Mouse (Mus musculus): ENCODE results near the gene Gltp.

Gene Gltp

DNA sequence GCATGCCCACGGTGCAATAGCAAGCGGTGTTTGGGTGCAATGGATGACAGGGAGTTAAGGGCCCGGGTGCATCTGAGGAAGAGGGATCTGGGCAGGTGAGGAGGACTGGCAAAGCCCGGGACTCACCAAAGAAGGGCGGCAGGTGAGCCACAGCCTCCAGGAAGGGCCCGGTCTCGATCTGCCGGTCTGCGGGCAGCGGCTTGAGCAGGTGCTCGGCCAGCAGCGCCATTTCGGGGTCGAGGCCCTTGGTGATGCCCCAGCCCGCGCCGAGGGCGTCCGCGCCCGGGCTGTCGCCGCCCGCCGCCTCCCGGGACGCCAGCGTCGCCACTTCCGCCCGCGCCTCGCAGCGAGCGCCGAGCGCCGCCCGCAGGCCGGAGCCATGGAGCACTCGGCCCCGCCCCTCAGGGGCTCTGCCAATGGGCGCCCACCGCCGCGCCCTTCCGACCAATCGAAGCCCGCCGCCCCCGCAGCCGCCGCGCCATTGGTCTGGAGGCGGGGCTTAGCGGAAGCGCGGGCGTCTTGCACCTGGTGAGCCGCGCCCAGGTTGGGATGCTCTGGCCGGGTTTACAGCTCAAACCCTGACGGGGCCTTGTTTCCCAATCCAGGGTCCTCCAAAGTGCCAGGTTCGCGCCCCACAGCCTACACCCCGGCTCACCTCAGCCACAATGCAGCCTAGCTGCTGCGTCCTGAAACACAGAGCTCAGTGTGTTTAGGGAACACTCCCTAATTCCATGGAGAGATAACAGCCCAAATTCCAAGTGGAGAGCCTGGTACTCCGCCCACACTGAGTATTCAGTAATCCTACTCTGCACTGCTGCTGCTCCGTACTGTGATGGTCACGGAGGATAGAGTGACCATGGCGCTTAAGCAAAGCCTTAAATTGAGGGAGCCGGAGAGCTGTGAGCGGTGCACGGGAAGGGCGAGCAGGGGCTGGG is at the start of gene Gltp:
Gene Gltp, minus strand, starts transcription at position 352 of the 935 bp plus-strand sequence.
- peak; percentile 89 for DNase-seq (ENCODE audit: low spot score)

DNA sequence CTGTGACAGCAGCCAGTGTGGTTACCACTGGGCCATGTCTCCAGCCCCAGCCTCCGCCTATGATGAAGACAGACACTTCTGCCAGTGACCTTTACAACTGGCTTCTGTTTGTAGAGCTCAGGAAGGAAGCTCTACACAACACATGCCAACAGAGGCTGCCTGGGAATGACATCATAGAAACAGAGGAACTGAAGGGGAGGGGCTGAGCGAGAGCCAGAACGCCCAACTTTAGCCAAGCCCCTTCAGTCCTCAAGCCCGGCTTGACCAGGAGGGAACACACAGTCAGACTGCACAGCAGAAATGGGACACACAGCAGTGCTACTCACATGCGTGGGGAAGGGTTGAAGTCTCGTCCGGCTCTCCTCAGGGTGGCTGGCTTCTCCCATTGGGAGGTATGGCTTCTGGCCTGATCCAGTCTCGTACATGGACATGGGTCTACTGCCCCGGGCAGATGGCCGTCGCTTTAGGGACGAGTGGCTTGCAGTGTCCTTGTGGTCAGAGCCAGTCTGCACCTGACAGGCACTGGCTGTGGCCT is 48.0 kb upstream of the Gltp start:
- DNase-seq (ENCODE audit: low spot score), result peak; percentile 56

DNA sequence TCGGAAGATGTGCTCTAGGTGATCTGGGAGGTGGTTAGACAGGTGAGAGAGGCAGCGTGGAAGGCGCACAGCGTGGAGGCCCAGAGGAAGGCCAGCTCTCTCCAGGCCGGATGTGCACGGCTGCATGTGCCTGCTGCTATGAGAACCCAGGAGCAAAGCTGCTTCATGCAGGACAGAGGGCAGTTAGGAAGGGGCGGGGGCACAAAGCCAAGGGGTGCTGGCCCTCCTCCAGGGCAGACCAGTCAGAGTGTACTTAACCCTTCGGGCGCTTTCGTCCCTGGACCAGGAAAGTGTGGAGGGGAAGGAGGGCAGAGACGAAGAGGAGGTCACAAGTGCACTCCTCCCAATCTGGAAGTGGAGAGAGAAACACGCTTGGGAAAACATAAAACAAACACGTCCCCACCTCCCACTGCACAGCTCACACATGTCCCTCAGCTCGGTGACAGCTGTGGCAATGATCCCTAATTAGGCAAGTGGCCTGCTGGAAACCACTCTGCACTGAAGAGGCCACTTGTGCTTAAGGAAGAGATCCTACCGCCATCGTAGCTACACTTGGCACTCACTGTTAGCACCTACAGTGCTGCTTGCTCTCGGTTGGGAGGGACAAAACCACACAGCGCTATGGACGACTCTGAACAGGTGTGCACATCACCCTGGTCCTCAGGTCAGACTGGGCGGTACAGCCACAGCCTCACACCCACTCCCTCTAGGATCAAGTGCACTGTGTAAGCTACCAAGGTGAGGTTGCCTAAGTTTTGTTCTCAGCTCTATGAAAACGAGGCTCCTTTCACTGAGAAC is 46.5 kb upstream of the Gltp start:
- DNase-seq (ENCODE audit: low spot score), result no peak

DNA sequence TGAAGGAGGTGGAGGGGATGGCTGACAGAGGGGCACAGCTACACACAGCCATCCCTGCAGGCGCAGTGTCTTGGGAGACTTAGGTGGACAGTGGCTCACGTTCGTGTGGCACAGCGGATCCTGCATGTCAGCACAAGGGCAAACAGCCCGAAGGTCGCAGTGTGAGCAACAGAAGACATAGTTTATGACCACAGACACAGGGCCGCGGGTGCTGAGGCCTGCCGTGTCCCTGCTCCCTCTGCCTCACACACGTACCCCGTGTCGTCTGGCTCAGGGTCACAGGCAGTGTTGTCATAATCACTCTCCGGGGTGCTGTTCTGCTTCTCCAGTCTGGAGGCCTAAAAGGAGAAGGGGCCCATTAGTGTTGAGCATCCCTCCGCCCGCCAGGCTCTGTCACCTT is 42.8 kb upstream of the Gltp start:
- no peak for DNase-seq (ENCODE audit: low spot score)

DNA sequence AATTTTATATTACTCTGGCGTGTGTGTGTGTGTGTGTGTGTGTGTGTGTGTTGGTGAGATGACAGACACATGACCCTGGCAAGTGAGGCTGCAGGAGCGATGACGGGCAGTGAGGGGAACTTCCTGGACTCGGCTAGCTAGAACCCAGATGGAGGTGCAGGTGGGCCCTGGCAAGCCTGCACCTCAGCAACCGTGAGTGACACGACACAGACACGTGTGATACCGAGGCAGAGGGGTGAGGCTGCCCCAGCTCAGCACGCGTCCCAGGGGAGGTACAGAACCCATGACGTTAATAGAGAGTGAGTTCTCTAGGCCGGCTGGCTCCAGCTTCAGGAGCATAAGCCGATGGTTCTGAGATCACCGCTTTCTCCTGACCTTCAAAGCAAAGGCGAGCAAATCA is 41.2 kb upstream of the Gltp start:
- no peak for DNase-seq (ENCODE audit: low spot score)

DNA sequence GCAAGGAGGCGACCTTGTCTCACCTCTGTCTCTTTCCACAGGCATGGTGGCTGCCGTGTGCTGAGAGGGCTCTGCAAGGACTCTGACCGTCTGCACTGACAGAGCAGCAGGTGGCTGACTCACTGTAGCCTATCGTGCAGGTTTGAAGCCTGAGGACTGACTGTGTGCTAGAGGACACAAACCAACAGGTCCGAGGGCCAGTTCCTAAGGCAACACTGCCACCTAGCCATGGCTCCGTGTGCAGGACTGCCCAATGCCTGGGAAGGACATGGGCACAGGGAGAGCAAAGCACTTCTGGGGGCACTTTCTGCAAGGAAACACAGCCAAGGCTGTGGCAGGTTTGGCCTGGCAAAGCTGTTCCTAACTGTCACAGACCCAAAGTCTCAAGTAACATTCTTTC is 40.7 kb upstream of the Gltp start:
- no peak for DNase-seq (ENCODE audit: low spot score)

DNA sequence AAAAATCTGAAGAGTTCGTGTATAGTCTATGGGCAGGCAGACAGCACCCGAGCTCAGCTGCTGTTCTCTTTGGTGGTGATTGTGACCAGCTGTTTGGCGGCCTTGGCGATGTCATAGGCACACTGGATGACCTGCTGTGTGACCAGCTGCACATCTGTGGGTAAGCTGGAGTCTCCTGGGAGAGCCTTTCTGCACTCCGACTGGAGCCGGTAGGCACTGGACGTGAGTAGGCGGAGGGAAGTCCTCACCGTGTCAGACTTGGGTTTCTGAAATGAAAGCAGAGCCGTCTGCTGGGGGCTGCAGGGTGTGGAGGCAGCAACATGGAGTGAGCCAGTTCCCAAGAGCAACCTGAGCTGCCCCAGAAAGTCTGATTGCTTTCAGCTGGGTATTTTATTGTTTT is 39.3 kb upstream of the Gltp start:
- no peak for DNase-seq (ENCODE audit: low spot score)

DNA sequence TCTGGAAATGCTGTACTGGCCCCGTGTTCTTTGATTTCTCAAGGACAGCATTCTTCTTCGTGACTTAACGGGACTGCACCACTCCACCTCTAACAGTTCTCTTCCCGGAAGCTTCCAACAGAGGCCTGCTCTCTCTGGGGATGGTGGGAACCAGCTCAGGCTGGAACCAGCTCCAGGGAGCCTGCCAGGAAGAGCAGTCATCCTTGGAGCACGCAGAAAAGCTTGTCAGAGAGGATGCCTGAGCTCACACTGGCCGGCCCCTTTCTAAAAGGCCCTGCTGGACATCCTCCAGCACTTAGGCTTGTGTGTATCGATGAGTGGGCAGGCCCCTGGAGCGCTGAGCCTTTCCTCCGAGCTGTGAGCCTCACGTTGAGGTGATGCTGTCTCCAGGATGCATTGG is 37.4 kb upstream of the Gltp start:
- no peak for DNase-seq (ENCODE audit: low spot score)

DNA sequence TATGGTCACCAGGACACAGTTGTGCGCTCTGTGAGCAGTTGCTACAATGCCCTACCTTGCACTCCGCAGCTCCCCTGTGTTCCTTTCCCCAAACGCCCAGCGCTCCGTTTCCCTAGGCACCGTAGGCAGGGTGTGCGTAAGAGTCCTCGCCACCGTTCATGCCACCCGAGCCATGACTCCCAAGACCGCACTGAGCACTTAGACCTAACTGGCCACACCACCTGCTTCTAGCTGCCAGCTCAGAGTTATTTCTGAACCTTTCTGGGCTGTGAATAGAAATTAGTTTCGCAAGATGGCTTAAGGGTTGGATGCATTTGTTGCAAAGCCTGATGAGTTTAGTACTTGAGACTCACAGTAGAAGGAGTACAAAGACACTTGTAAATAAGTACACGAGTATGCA is 32.1 kb upstream of the Gltp start:
- no peak for DNase-seq (ENCODE audit: low spot score)

DNA sequence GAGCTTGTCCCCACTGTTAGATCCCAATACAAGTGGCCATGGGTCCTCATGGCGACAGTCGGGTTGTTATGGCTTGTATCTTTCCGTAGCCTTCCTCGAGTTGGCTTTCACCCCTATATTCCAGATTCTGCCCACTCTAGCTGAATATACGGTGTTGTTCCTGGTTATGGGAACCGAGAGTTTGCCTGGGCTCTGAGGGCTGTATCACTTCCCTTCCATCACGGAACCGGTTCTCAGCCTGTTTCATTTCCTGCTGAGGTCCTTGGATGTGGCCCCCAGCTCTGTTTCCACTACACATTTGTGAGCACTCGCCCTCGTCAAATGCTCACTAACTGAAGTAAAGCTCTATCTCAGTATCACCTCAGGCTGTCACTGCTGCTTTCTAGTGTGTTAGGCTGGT is 31.2 kb upstream of the Gltp start:
- no peak for DNase-seq (ENCODE audit: low spot score)

DNA sequence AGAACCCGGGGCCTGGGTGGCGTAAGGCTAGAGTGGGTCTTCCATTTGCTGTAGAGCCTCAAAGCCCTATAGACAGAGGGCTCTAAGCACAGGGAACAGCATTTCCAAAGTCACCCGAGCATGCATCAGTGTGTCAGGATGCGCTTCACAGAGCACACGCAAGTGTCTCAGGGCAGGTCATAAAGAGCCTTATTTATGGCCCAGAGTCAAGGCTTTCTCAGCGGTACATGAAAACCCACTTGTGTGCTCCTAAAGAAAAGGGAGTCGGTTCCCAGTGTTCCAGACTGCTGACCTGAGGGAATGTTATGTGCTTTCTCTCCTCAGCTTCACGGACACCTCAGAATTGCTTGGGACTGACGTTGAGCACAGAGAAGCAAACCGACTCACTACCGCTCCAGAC is 30.0 kb upstream of the Gltp start:
- no peak for DNase-seq (ENCODE audit: low spot score)

DNA sequence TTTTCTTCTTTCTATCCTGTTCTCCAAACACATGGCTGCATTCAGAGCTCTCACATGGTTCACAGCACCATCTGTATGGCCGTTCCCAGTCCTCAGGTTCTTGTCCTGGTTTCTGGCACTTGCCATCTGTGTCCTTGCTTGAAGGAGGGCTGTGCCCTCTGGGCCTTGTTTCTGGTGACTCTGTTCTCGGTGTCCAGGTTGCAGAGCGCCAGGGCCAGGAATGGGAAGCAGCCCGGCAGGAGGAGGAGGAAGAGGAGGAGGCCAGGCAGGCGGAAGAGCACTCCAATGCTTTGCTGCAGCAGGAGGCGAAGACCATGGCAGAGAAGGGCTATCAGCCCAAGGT is 29.1 kb upstream of the Gltp start:
- no peak for DNase-seq (ENCODE audit: low spot score)

DNA sequence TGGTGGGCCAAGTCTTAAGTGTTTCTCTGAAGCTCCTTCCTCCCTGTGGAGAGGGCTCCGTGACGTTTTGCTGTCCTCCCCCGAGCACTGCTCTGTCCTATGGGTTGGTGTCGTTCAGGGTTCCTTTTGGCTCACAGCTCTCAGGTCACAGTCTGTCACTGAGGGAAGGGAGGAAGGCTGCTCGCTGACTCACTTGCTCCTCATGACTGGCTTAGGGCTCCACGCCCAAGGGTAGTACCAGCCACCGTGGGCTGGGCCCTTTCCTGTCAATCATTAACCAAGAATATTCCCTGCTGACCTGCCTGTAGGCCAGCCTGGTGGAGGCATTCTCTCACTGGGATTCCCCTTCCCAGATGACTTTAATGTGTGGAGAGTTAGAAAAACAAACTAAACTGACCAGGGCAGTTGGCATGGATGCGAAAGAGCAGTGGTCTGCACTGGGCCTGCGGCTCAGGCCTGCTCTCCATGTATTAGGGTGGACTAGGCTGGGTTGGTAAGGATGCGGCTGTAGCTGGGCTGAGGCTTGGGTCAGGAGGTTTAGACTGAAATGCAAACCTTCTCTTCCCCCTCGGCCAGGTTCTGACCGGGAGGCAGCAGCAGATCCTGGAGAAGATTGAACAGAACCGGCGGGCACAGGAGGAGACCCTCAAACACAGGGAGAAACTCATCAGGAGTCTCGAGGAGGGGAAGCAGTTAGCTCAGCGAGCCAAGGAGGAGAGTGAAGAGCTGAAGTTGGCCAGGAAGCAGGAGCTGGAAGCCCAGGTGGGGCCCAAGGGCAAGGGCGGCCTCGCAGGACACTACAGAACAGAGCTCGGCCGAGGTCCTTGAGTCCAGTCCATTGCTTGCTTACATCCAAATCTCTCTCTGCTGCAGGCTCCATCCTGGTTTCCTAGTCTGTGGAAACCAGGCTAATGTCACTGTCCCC is 28.5 kb upstream of the Gltp start:
- peak; percentile 77 for DNase-seq (ENCODE audit: low spot score)

DNA sequence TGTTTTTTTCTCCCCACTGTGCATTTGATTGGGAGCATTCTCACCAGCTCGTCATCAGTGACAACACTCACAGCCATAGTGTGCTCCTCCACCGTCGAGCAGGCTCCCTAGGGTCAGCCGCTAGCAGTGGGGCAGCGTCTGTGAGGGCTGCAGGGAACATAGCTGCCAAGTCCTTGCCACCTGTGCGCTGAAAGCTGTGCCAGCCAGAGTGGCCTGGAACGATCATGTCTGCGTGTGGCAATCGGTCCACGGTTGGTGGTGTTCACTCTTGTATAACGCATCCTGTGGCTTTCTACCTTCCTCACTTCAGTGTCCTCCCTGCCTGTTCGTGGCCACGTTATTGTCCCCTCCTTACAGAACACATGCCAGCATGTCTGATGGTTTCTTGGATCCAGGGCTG is 27.7 kb upstream of the Gltp start:
- no peak for DNase-seq (ENCODE audit: low spot score)

DNA sequence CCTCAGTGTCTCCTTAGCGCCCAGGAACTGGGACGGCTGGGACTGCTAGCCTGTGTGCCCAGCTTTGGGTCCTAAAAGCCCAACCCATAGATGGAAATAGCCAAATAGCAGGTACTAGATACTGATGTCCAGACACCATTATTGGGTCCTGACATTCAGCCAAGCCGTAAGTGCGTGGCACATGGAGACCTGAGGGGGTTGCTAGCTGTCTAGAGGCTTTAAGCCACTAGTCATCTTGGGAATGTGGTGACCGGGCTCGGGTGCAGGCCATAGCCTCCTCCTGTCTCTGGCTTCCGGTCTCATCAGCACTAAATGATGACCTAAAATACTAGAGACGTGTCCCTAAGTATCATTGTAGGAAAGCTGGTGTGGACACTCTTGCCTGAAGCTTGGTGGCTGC is 27.2 kb upstream of the Gltp start:
- DNase-seq (ENCODE audit: low spot score), result no peak

DNA sequence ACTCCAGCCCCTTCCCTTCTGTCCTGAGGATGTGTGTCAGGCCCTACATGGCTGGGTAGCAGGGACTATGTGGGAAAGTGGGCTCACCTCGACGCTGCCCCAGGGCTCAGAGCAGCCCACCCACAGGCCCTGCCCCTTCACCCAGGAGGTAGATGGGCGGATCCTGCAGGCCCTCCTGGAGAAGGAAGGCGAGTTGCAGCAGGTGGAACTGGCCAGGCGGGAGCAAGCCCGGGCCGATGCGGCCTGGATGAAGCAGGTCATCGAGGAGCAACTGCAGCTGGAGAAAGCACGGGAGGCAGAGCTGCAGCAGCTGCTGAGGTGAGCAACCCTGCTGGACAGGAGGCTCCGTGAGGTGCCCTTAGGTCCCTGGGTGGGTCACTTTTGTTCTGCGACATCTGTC is 26.5 kb upstream of the Gltp start:
- DNase-seq (ENCODE audit: low spot score), result no peak

DNA sequence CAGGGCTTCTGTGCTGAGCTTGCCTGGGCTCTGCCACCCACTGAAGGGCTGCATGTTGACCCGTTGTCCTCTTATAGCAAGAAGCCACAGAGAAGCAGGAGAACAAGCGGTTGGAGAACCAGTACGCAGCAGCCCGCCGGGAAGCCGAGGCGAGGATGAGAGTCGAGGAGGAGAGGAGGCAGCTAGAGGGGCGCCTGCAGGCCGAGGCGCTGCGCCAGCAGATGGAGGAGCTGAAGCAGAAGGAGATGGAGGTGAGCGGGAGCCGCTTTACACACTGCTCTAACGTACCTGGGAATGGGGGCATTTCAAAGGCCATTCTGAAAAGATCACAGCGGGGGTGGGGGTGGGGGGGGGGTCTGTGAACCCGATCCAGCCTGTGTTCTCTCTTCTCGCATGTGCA is 23.8 kb upstream of the Gltp start:
- DNase-seq (ENCODE audit: low spot score), result no peak

DNA sequence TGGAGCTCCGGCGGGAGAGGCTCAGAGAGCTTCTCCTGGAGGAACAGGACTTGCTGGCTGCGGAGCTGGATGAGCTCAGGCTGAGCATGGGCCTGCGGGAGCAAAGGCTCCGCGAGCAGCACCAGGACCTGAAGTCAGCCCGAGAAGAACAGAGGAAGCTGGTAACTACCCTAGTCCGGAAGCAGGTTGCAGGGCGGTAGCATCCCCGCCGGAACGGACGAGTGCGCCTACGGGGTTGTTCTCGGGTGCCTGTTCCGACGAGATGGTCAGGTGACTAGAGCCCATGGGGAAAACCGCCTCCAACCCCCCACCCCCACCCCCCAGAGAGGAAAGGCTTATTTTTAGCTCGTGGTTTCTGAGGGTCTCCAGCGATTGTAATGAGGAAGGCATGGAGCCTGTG is 18.6 kb upstream of the Gltp start:
- no peak for DNase-seq (ENCODE audit: low spot score)

DNA sequence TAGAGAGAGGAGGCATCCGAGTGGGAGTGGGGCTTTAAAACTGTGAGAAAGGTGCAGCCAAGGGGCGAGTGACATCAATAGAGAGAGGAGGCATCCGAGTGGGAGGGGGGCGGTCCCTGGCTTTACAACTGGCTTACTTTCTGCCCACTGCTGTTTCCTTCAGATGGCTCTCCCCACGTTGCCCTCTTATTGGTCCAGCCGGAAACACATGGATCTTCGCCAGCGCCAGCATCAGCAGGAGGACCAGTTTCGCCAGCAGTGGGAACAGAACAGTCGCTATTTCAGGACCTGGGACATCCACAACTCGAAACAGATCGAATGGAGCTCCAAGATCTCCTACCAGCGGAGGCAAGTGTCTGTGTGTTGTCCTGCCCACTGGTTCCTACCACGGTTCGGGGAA is 17.7 kb upstream of the Gltp start:
- no peak for DNase-seq (ENCODE audit: low spot score)

DNA sequence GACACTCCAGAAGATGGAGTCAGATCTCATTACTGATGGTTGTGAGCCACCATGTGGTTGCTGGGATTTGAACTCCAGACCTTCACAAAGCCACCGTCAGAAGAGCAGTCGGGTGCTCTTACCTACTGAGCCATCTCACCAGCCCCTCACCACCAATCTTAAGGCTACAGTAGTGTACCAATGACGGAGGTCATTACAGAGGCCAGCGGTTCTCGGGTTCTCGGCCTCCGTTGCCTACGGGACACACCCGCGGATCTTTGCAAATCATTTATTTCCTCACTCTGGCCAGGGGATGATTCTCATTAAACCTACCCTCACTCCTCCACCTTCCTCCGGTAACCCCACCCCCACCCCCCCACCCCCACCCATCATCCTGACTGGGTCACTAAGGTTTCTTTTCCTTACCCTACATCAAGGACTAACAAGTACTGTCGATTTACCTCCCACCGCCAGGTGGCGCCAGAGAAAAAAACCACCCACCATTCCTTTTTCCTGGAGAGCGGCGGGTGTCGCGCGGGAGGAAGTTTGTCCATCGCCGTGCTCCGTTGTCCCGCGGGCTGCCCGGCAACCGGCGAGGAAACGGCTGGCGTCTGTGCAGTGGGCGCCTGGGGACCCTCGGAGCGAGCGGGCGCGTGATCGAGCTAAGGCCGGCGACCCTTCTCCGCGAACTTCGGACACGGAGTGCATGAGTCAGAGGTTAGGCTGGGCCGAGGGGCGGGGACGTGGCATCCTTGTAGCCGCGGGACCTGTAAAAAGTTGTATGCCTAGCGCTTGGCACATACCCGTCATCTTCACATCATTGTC is 16.7 kb upstream of the Gltp start, which contains the start of gene Tchp:
Gene Tchp, plus strand, starts transcription at position 496 of the 804 bp plus-strand sequence.
- peak; percentile 93 for DNase-seq (ENCODE audit: low spot score)

All from yolk sac, embryonic 10.5 days (tissue).